In the genomic region with DNA sequence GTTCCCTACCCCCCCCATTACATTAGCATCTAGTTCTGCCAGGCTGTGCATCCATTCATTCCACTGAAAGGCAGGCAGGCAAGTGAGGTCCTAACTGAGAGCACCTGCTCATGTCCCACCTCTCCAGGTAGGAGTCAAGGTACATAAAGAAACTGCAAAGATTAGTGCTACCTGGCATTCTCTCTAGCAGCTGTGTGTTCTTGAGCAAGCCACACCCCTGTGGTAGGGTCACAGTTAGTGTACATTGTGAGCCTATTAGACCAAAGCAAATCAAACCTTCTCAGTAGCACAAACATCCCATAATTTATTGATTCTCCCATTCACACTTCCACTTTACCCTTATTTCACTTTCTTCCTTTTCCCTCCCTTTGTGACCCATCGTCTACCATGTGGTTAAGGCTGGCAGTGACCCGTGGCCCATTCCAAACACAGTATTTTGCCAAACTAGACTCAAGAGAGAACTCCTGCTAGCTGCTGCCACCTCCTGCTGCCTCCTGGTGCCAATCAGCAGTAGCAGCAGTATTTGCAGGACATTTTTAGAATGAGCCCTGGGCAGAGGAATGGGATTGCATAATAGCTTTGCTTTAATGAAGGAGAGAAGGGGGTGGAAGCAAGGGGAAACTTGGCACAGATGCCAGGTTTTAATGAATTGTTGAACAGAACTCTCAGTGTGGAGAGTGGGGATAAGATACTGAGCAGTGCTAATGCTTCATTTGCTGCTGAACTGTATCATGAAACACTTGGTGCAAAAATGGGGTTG, we compare ENCODE assay signal across 7 mouse cellular contexts.
A peak's percentile ranks its signal among the peaks of the same experiment; 100 is the strongest.
DNase-seq lines count a peak whose midpoint lies in the region; ATAC-seq lines count a peak whose summit lies in the region.

No protein-coding gene starts in this region.

- no peak for ATAC-seq in activated CD4-positive, CD25-positive, alpha-beta regulatory T cell, adult 4 months

- peak; percentile 8 for DNase-seq in retina, adult 2 months (ENCODE audit: low read depth, low spot score)
- no peak for DNase-seq in retina, embryonic 14.5 days (ENCODE audit: low spot score)
- peak; percentile 40 to 72 for DNase-seq in frontal cortex, postnatal 36 days (ENCODE audit: low spot score in 2 of 2)
- DNase-seq in left cerebral cortex, adult 9 months (ENCODE audit: low spot score in 2 of 2): peak; percentile 55 to 80
- DNase-seq in thymus, postnatal 14 days: no peak
- no peak for DNase-seq in embryo, embryonic 11 days

Comparison
In these comparisons a context has a peak if more than half of its experiments do, and no peak if none do; other contexts are left out.
1. DNase-seq: peak in retina, adult 2 months (single experiment), frontal cortex, postnatal 36 days (2 of 2) and left cerebral cortex, adult 9 months (2 of 2); none in retina, embryonic 14.5 days (single experiment), thymus, postnatal 14 days (single experiment) and embryo, embryonic 11 days (single experiment).